Mouse (Mus musculus): ENCODE data around the gene Ebf1. TPM values are rescaled to one million over a fixed set of nuclear protein-coding genes. Genes with fewer than 3 reads are reported as not detected.

The Ebf1 gene
- total RNA-seq, 2 experiments from 2014 or later: 2.3 to 3.4 TPM

- H3K27ac ChIP-seq: no peak overlapping the region
- no peak overlapping the region for H3K4me3 ChIP-seq
- no peak for TF ChIP-seq CTCF (conservative IDR thresholded peaks at IDR 0.05)
These were observed 88.7 kb downstream of the Ebf1 start for GRCm38 (mm10) chr11:44705811-44706210.

GRCm38 (mm10) chr11:44706386-44706785 lies 89.3 kb downstream of the Ebf1 start:
- Histone ChIP-seq H3K27ac (no peak overlapping the region), H3K4me3 (no peak overlapping the region)
- no peak for DNase-seq (ENCODE audit: low spot score in 2 of 2)
- TF ChIP-seq CTCF (conservative IDR thresholded peaks at IDR 0.05): no peak

More at GRCm38 (mm10) chr11:44705811-44706210, 88.7 kb downstream of the Ebf1 start:
- no peak for DNase-seq (ENCODE audit: low spot score in 2 of 2)

DNA sequence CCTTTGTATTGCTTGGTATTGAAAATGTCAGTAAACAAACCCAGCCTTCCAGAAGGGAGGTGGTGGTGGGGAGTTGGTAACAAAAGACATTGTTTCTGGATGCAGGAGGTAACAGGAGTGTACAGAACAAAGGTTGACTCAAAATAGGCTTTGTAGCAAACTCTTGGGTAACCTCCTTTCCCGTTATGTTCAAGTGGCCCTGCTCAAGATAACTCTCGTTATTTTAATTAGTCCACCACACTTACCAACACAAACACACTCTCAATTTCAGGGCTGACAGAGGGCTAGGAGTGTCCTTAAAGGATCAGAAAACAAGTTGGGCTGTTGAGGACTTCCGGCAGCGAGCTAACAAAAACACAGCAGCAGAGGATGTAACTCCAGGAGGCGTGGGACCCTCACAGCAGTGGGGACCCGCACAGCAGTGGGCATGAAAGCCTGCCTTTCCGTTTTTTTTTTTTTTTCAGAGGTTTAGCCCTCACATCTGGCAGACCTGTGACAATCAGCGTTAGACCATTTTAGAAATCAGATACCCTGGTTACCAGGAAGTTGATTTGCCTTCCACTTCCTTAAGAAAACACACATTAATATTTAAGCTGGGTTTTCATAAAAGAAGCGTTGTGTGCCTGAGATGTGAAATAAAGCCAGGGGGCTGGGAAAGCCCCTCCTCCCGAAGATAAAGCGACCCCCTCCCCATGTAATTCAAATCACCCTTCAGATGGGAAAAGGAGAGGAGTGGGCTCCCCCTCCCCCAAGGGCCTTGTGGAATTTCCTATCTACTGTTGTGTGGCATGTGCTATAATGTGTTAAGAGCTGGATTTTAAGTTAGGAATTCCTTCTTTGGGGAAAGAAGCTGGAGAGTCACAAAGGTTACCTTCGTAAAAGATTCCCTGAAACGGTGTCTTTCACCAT lies 90.5 kb downstream of the Ebf1 start:
- TF ChIP-seq CTCF (conservative IDR thresholded peaks at IDR 0.05): no peak
- Histone ChIP-seq H3K4me3 (no peak overlapping the region), H3K27ac (peak overlapping the region; percentile 48; the same call in 1 of the 2 replicates)
- DNase-seq (ENCODE audit: low spot score in 2 of 2): no peak

GRCm38 (mm10) chr11:44708290-44708685 lies 91.2 kb downstream of the Ebf1 start:
- Histone ChIP-seq H3K27ac (no peak overlapping the region), H3K4me3 (no peak overlapping the region)
- DNase-seq (ENCODE audit: low spot score in 2 of 2): no peak
- TF ChIP-seq CTCF (conservative IDR thresholded peaks at IDR 0.05): no peak

GRCm38 (mm10) chr11:44709073-44709618 lies 92.0 kb downstream of the Ebf1 start:
- no peak overlapping the region for H3K27ac ChIP-seq
- H3K4me3 ChIP-seq: no peak overlapping the region
- no peak for DNase-seq (ENCODE audit: low spot score in 2 of 2)
- no peak for TF ChIP-seq CTCF (conservative IDR thresholded peaks at IDR 0.05)

DNA sequence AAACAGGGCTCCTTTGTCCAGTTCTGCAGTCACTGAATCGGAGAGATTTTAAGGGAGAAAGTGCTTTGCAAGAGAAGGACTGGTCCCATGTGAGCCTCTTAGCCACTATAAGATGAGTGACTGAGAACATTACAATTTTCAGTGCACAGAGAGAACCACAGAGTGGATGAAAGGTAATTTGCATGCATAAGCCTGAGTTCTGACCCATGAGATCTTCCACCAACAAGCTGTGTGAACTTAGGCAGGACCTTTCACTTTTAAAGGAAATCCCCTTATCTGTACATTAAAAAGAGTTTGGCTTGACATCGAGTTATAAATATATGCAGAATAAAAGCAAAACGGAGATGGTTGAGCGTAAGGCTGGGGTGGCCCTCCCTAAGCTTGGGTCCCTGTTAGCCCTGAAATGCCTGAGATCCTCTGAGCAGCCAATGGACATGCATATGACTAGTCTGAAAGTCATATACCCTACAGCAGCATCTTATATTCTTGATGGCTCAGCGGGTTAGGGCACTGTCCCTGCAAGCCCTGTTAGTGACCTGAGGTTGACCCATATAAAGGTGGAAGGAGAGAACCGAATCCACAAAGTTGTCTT lies 92.8 kb downstream of the Ebf1 start:
- DNase-seq (ENCODE audit: low spot score in 2 of 2): no peak
- Histone ChIP-seq H3K27ac (no peak overlapping the region), H3K4me3 (no peak overlapping the region)
- no peak for TF ChIP-seq CTCF (conservative IDR thresholded peaks at IDR 0.05)

GRCm38 (mm10) chr11:44710861-44711260 lies 93.7 kb downstream of the Ebf1 start:
- H3K27ac ChIP-seq: no peak overlapping the region
- no peak for TF ChIP-seq CTCF (conservative IDR thresholded peaks at IDR 0.05)
- H3K4me3 ChIP-seq: no peak overlapping the region
- no peak for DNase-seq (ENCODE audit: low spot score in 2 of 2)

GRCm38 (mm10) chr11:44714188-44714587 lies 97.1 kb downstream of the Ebf1 start:
- Histone ChIP-seq H3K27ac (no peak overlapping the region), H3K4me3 (no peak overlapping the region)
- no peak for TF ChIP-seq CTCF (conservative IDR thresholded peaks at IDR 0.05)
- no peak for DNase-seq (ENCODE audit: low spot score in 2 of 2)

DNA sequence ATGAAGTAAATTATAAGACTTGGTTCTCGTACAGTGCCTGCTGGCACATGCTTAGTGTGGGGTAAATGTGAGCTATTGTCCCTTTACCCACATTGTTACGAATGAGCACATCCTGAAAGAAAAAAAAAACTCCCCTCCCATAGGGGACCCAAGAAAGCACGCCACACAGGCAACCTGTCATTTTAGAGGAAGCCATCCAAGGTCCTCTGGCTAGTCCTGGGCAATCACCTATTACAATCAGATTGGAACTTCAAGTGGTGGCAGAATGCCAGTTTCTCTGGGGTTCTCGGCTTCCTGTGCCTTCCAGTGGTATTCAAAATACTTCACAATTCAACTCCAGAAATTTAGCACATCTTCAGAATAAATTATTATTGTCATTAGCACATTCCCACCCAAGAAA lies 98.7 kb downstream of the Ebf1 start:
- Histone ChIP-seq H3K27ac (no peak overlapping the region), H3K4me3 (no peak overlapping the region)
- no peak for DNase-seq (ENCODE audit: low spot score in 2 of 2)
- TF ChIP-seq CTCF (conservative IDR thresholded peaks at IDR 0.05): no peak

- no peak for DNase-seq (ENCODE audit: low spot score in 2 of 2)
- Histone ChIP-seq H3K4me3 (no peak overlapping the region), H3K27ac (no peak overlapping the region)
- no peak for TF ChIP-seq CTCF (conservative IDR thresholded peaks at IDR 0.05)
These were observed 99.8 kb downstream of the Ebf1 start for GRCm38 (mm10) chr11:44716928-44717327.

DNA sequence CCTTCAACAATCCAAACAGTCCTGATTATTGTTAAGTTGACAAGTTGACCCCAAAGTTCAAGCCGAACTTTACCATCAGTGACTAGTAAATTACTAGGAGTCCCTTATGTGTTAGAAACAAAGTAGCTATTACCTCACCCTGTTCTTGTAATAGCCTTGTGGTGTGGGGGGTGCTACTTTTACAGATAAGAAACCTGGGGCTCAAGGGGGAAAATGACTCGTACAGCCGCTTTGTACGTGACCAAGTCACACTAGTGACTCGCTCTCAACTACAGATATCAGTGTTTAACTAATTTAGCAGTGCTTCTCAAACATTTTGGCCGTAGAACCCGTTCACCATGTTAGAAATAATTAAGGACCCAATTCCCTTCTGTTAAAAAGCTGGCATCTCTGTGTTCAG lies 100.5 kb downstream of the Ebf1 start:
- DNase-seq (ENCODE audit: low spot score in 2 of 2): no peak

DNA sequence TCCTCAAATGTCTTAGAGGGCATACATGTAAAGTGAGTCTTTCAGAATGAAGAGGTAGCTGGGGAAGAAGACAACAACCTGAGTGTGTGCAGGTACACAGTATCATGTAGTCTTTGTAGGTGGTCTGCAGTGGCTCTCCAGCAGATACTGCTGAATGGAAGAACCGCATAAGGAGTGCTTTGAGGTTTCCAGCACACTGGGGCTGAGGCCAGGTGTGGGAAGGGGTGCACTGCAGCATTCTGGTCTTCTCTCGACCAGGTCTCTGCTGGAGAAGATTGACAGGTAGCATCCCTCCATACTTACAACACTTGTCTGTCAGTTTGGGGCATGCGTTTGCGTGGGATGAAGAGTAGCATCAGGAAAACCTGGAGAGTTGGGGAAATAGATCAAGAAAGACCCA lies 104.9 kb downstream of the Ebf1 start:
- no peak overlapping the region for H3K4me3 ChIP-seq
- DNase-seq (ENCODE audit: low spot score in 2 of 2): no peak
- no peak for TF ChIP-seq CTCF (conservative IDR thresholded peaks at IDR 0.05)
- H3K27ac ChIP-seq: no peak overlapping the region

More for the DNA sequence above, 100.5 kb downstream of the Ebf1 start:
- no peak overlapping the region for H3K27ac ChIP-seq
- TF ChIP-seq CTCF (conservative IDR thresholded peaks at IDR 0.05): no peak
- no peak overlapping the region for H3K4me3 ChIP-seq

GRCm38 (mm10) chr11:44723950-44724502 lies 106.9 kb downstream of the Ebf1 start:
- H3K27ac ChIP-seq: no peak overlapping the region
- DNase-seq (ENCODE audit: low spot score in 2 of 2): no peak
- no peak for TF ChIP-seq CTCF (conservative IDR thresholded peaks at IDR 0.05)
- no peak overlapping the region for H3K4me3 ChIP-seq
